Mouse (Mus musculus): ENCODE results near the gene Dazap1. TPM values are rescaled to one million over a fixed set of nuclear protein-coding genes. Genes with fewer than 3 reads are reported as not detected.

Dazap1 gene
- total and polyA plus RNA-seq, 3 experiments = 41.0 to 57.9 (median 56.4) TPM

DNA sequence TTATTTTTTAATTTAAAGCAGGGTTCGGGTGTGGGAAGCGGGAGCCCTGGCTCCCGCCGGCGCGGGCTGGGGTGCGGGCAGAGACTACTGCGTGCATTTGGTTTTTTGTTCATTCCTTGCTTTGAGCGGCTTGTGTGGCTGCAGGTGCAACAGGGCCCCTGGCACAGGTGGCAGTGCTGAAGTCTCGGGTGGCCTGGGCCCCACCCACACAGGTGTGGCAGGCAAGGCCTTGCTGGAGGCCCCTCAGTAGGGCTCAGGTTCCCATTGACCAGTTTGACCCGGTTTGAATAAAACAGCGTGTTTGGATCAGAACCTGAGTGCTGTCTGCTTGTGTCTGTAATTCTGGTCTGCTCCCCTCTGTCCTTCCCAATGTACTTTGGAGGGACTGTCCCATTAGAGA, 26.8 kb downstream of the Dazap1 start:
- H3K27me3 ChIP-seq (ENCODE audit: control insufficient read depth, insufficient read depth, low read length) = no peaks in the 10 kb centered on the region
- WGBS = 93% methylated on average over 12 of the region's 12 CpGs
- no peak for DNase-seq
- H3K27ac ChIP-seq = no peak overlapping the region
- no peaks in the 10 kb centered on the region for H3K36me3 ChIP-seq (ENCODE audit: control insufficient read depth, insufficient read depth, low read length)
- no peaks in the 10 kb centered on the region for H3K79me2 ChIP-seq (replicated peaks; ENCODE audit: control insufficient read depth, insufficient read depth, low read length)
- intact Hi-C loops (cut with DNase I) = no loop called here
- H3K9ac ChIP-seq (ENCODE audit: low read depth, low read length) = no peak overlapping the region
- peaks cover 6% of the 10 kb centered on the region for H3K4me1 ChIP-seq (ENCODE audit: control insufficient read depth, insufficient read depth, low read length)
- TF ChIP-seq EP300 (IDR thresholded peaks at IDR 0.05; ENCODE audit: insufficient read depth, low read depth, low read length) = no peak
- no peak for TF ChIP-seq CTCF (IDR thresholded peaks at IDR 0.05)
- TF ChIP-seq POLR2A (IDR thresholded peaks at IDR 0.05; ENCODE audit: insufficient read depth, low read depth, low read length) = no peak
- H3K4me3 ChIP-seq = no peak overlapping the region

DNA sequence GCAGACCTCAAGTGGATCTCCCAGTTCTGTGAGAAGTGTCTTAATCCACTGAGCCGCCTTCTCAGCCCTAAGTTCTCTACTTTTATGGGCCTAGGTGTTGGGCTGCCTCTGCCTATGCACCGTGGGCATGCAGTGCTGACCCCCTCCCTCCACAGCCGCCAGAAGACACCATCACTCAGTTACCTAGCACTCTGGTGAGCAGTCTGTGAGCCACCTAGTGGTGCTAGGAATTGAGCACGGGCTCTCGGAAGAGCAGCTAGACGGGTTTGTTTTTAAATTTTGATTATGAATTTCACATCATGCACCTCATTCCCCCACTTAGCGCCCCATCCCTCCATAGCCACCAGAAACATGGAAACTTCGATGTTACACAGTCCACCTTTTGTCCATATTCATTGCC, 27.4 kb downstream of the Dazap1 start:
- intact Hi-C loops (cut with DNase I) = no loop called here
- 72% methylated on average over 8 of the region's 8 CpGs for WGBS
- Histone ChIP-seq H3K4me1 (ENCODE audit: control insufficient read depth, insufficient read depth, low read length) (peaks cover 7% of the 10 kb centered on the region), H3K4me3 (no peak overlapping the region), H3K27me3 (ENCODE audit: control insufficient read depth, insufficient read depth, low read length) (no peaks in the 10 kb centered on the region), H3K79me2 (replicated peaks; ENCODE audit: control insufficient read depth, insufficient read depth, low read length) (no peaks in the 10 kb centered on the region), H3K36me3 (ENCODE audit: control insufficient read depth, insufficient read depth, low read length) (no peaks in the 10 kb centered on the region), H3K27ac (no peak overlapping the region), H3K9ac (ENCODE audit: low read depth, low read length) (no peak overlapping the region)
- DNase-seq = no peak
- TF ChIP-seq CTCF (IDR thresholded peaks at IDR 0.05) = peak; percentile 35
- TF ChIP-seq POLR2A (IDR thresholded peaks at IDR 0.05; ENCODE audit: insufficient read depth, low read depth, low read length) = no peak
- TF ChIP-seq EP300 (IDR thresholded peaks at IDR 0.05; ENCODE audit: insufficient read depth, low read depth, low read length) = no peak

DNA sequence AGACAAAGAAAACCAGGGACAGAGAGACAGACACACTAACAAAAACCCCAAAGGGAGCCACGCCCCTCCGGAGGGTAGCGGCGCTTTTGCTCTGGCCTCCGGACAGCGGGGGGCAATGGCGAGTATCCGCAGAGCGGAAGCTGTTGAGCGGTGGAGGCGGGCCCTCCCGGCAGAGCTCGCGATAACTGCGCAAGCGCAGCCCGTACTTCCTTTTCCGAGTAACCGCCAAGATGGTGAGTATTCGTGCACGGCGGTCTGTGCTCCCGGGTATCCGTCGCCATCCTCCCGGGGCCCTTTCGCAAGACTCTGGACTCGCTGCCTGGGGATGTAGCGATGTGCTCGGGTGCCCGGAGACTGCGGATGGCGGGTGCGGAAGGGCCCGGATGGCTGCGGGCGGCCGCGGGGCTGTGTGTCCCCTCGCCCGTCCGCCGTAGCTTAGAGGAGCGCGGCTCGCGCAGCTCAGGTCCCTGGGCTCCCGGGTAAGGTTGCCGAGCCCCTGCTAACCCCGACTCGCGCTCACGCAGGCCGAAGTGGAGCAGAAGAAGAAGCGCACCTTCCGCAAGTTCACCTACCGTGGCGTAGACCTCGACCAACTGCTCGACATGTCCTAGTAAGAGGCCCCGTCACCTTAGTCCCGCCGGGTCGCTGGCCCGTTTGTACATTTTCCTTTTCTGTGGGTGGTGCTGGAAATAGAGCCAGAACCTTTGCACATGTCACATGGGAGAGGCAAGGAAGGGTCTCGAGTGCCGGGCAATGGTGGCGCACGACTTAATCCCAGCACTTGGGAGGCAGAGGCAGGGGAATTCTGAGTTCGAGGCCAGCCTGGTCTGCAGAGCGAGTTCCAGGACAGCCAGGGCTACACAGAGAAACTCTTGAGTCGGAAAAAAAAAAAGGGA, 31.2 kb downstream of the Dazap1 start, which contains the start of gene Rps15:
TSS of gene Rps15 (plus strand) at position 203 of the 896 bp plus-strand sequence.
- Histone ChIP-seq H3K79me2 (replicated peaks; ENCODE audit: control insufficient read depth, insufficient read depth, low read length) (no peaks in the 10 kb centered on the region), H3K4me1 (ENCODE audit: control insufficient read depth, insufficient read depth, low read length) (peaks cover 7% of the 10 kb centered on the region), H3K9ac (ENCODE audit: low read depth, low read length) (peak within 1 kb of the TSS; percentile 81), H3K4me3 (peak within 1 kb of the TSS; percentile 97), H3K27me3 (ENCODE audit: control insufficient read depth, insufficient read depth, low read length) (no peaks in the 10 kb centered on the region), H3K27ac (peak within 1 kb of the TSS; percentile 83), H3K36me3 (ENCODE audit: control insufficient read depth, insufficient read depth, low read length) (no peaks in the 10 kb centered on the region)
- intact Hi-C loops (cut with DNase I) = loop anchor here (2.0 to 10.0 kb wide), 2 partner anchors 28 to 262 kb away; no protein-coding TSS in a partner anchor
- TF ChIP-seq CTCF (IDR thresholded peaks at IDR 0.05) (peak; percentile 97), EP300 (IDR thresholded peaks at IDR 0.05; ENCODE audit: insufficient read depth, low read depth, low read length) (peak; percentile 86), POLR2A (IDR thresholded peaks at IDR 0.05; ENCODE audit: insufficient read depth, low read depth, low read length) (peak; percentile 98)
- DNase-seq = peak; percentile 94
- WGBS = under 1% methylated on average over 72 of the region's 72 CpGs

DNA sequence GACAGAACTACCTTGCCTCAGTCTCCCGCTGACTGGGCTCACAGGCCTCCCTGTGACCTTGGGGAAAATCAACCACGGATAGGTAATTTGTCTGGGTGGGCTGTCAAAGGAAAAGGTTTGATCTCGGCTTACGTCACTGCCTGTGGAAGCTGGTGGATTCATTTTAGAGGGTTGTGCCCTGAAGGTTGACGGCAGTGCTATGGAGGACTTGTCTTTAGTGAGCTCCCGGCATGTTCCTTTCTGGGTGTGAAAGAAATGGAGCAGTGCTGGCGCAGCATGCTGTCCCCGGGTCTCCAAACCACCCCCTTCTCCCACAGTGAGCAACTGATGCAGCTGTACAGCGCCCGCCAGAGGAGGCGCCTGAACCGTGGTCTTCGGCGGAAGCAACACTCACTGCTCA, 32.0 kb downstream of the Dazap1 start:
- no peak for TF ChIP-seq CTCF (IDR thresholded peaks at IDR 0.05)
- TF ChIP-seq POLR2A (IDR thresholded peaks at IDR 0.05; ENCODE audit: insufficient read depth, low read depth, low read length) = no peak
- TF ChIP-seq EP300 (IDR thresholded peaks at IDR 0.05; ENCODE audit: insufficient read depth, low read depth, low read length) = no peak
- intact Hi-C loops (cut with DNase I) = loop anchor here (2.0 to 10.0 kb wide), 2 partner anchors 29 to 261 kb away; no protein-coding TSS in a partner anchor

DNA sequence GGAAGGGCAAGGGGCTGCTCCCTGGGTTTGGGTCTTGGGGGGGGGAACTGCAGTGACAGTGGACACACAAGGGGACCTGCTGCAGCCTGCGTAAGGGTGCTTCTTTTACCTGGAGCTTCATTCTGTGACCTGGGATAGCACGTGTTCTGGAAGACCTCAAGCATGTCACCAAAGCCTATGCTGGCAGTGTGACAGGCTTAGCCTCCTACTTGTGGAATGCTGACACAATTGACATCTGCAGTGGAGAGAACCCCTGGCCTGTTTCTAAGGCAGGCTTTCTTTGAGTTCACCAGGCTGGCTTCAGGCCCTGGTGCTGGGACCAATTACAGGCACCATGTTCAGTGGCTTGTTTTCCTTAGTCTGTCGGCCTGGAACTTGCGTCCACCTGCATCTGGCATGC, 33.0 kb downstream of the Dazap1 start:
- 63% methylated on average over 4 of the region's 4 CpGs for WGBS
- H3K36me3 ChIP-seq (ENCODE audit: control insufficient read depth, insufficient read depth, low read length) = no peaks in the 10 kb centered on the region
- DNase-seq = no peak
- H3K9ac ChIP-seq (ENCODE audit: low read depth, low read length) = no peak overlapping the region
- H3K4me1 ChIP-seq (ENCODE audit: control insufficient read depth, insufficient read depth, low read length) = peaks cover 7% of the 10 kb centered on the region
- no peak overlapping the region for H3K27ac ChIP-seq
- no peak overlapping the region for H3K4me3 ChIP-seq
- TF ChIP-seq CTCF (IDR thresholded peaks at IDR 0.05) = no peak
- TF ChIP-seq EP300 (IDR thresholded peaks at IDR 0.05; ENCODE audit: insufficient read depth, low read depth, low read length) = no peak
- no peak for TF ChIP-seq POLR2A (IDR thresholded peaks at IDR 0.05; ENCODE audit: insufficient read depth, low read depth, low read length)
- H3K27me3 ChIP-seq (ENCODE audit: control insufficient read depth, insufficient read depth, low read length) = no peaks in the 10 kb centered on the region
- H3K79me2 ChIP-seq (replicated peaks; ENCODE audit: control insufficient read depth, insufficient read depth, low read length) = no peaks in the 10 kb centered on the region
- intact Hi-C loops (cut with DNase I) = loop anchor here (2.0 to 10.0 kb wide), 2 partner anchors 80 to 260 kb away; no protein-coding TSS in a partner anchor

More for the DNA sequence above, 32.0 kb downstream of the Dazap1 start:
- H3K27ac ChIP-seq = peak overlapping the region; percentile 83
- peak overlapping the region; percentile 97 for H3K4me3 ChIP-seq
- H3K36me3 ChIP-seq (ENCODE audit: control insufficient read depth, insufficient read depth, low read length) = no peaks in the 10 kb centered on the region
- 26% methylated on average over 14 of the region's 14 CpGs for WGBS
- no peaks in the 10 kb centered on the region for H3K27me3 ChIP-seq (ENCODE audit: control insufficient read depth, insufficient read depth, low read length)
- no peak for DNase-seq
- H3K79me2 ChIP-seq (replicated peaks; ENCODE audit: control insufficient read depth, insufficient read depth, low read length) = no peaks in the 10 kb centered on the region
- peaks cover 7% of the 10 kb centered on the region for H3K4me1 ChIP-seq (ENCODE audit: control insufficient read depth, insufficient read depth, low read length)
- H3K9ac ChIP-seq (ENCODE audit: low read depth, low read length) = peak overlapping the region; percentile 81
